Mouse (Mus musculus): ENCODE measurements at regions not wholly inside any gene's neighbourhood (a gene's known extent, or its start where the extent isn't known, plus 50 kb on each side); places are given as distances from the start of the nearest gene placed in this dataset.

GRCm38 (mm10) chr7:93795210-93795609, 715.5 kb downstream of the Fam181b start:
- Histone ChIP-seq H3K9ac (no peak overlapping the region), H3K9me3 (no peaks in the 10 kb centered on the region), H3K36me3 (no peaks in the 10 kb centered on the region), H3K27me3 (no peaks in the 10 kb centered on the region), H3K4me2 (no peak overlapping the region), H3K4me3 (no peak overlapping the region), H3K27ac (no peak overlapping the region), H3K4me1 (no peaks in the 10 kb centered on the region)
- WGBS: 24% methylated on average over 3 of the region's 3 CpGs
- ATAC-seq (ENCODE audit: insufficient number of reproducible peaks, low FRiP score, low TSS enrichment, low read depth): no peak

GRCm38 (mm10) chr7:93835697-93836096, 756.0 kb downstream of the Fam181b start:
- H3K27me3 ChIP-seq: no peaks in the 10 kb centered on the region
- H3K4me3 ChIP-seq: no peak overlapping the region
- H3K9me3 ChIP-seq: no peaks in the 10 kb centered on the region
- no peaks in the 10 kb centered on the region for H3K4me1 ChIP-seq
- H3K4me2 ChIP-seq: no peak overlapping the region
- ATAC-seq (ENCODE audit: insufficient number of reproducible peaks, low FRiP score, low TSS enrichment, low read depth): no peak
- no peak overlapping the region for H3K27ac ChIP-seq
- no peaks in the 10 kb centered on the region for H3K36me3 ChIP-seq
- WGBS: 75% methylated on average over 3 of the region's 3 CpGs
- H3K9ac ChIP-seq: no peak overlapping the region

- Histone ChIP-seq H3K27me3 (no peaks in the 10 kb centered on the region), H3K4me1 (no peaks in the 10 kb centered on the region), H3K36me3 (no peaks in the 10 kb centered on the region), H3K4me3 (no peak overlapping the region), H3K9ac (no peak overlapping the region), H3K27ac (no peak overlapping the region), H3K9me3 (no peaks in the 10 kb centered on the region), H3K4me2 (no peak overlapping the region)
- 89% methylated on average over 2 of the region's 2 CpGs for WGBS
- ATAC-seq (ENCODE audit: insufficient number of reproducible peaks, low FRiP score, low TSS enrichment, low read depth): no peak
These were observed 756.5 kb downstream of the Fam181b start for GRCm38 (mm10) chr7:93836169-93836568.

- H3K4me1 ChIP-seq: no peaks in the 10 kb centered on the region
- WGBS: 65% methylated on average over 6 of the region's 6 CpGs
- no peak for ATAC-seq (ENCODE audit: insufficient number of reproducible peaks, low FRiP score, low TSS enrichment, low read depth)
- no peak overlapping the region for H3K27ac ChIP-seq
- no peak overlapping the region for H3K4me3 ChIP-seq
- H3K9me3 ChIP-seq: no peaks in the 10 kb centered on the region
- no peaks in the 10 kb centered on the region for H3K36me3 ChIP-seq
- no peaks in the 10 kb centered on the region for H3K27me3 ChIP-seq
- H3K9ac ChIP-seq: no peak overlapping the region
- no peak overlapping the region for H3K4me2 ChIP-seq
These were observed 775.4 kb downstream of the Fam181b start for GRCm38 (mm10) chr7:93855025-93855424.

GRCm38 (mm10) chr7:93893701-93894100, 814.0 kb downstream of the Fam181b start:
- H3K4me1 ChIP-seq: no peaks in the 10 kb centered on the region
- H3K4me2 ChIP-seq: no peak overlapping the region
- no peak overlapping the region for H3K27ac ChIP-seq
- H3K9me3 ChIP-seq: no peaks in the 10 kb centered on the region
- H3K27me3 ChIP-seq: no peaks in the 10 kb centered on the region
- no peak for ATAC-seq (ENCODE audit: insufficient number of reproducible peaks, low FRiP score, low TSS enrichment, low read depth)
- H3K36me3 ChIP-seq: no peaks in the 10 kb centered on the region
- no peak overlapping the region for H3K9ac ChIP-seq
- WGBS: 84% methylated on average over 1 of the region's 1 CpGs
- H3K4me3 ChIP-seq: no peak overlapping the region

- Histone ChIP-seq H3K4me2 (no peak overlapping the region), H3K36me3 (no peaks in the 10 kb centered on the region), H3K4me3 (no peak overlapping the region), H3K4me1 (no peaks in the 10 kb centered on the region), H3K9ac (no peak overlapping the region), H3K27me3 (no peaks in the 10 kb centered on the region), H3K27ac (no peak overlapping the region), H3K9me3 (no peaks in the 10 kb centered on the region)
- ATAC-seq (ENCODE audit: insufficient number of reproducible peaks, low FRiP score, low TSS enrichment, low read depth): no peak
These were observed 817.3 kb downstream of the Fam181b start for GRCm38 (mm10) chr7:93896921-93897320.

GRCm38 (mm10) chr7:93902770-93903169, 823.1 kb downstream of the Fam181b start:
- ATAC-seq (ENCODE audit: insufficient number of reproducible peaks, low FRiP score, low TSS enrichment, low read depth): no peak
- Histone ChIP-seq H3K4me3 (no peak overlapping the region), H3K9ac (no peak overlapping the region), H3K27me3 (no peaks in the 10 kb centered on the region), H3K4me1 (no peaks in the 10 kb centered on the region), H3K4me2 (no peak overlapping the region), H3K9me3 (no peaks in the 10 kb centered on the region), H3K36me3 (no peaks in the 10 kb centered on the region), H3K27ac (no peak overlapping the region)
- 75% methylated on average over 2 of the region's 2 CpGs for whole genome bisulfite sequencing

GRCm38 (mm10) chr7:93936925-93937324, 857.3 kb downstream of the Fam181b start:
- no peak overlapping the region for H3K27ac ChIP-seq
- no peaks in the 10 kb centered on the region for H3K36me3 ChIP-seq
- 75% methylated on average over 3 of the region's 3 CpGs for WGBS
- H3K4me2 ChIP-seq: no peak overlapping the region
- ATAC-seq (ENCODE audit: insufficient number of reproducible peaks, low FRiP score, low TSS enrichment, low read depth): no peak
- H3K4me3 ChIP-seq: no peak overlapping the region
- no peak overlapping the region for H3K9ac ChIP-seq
- H3K4me1 ChIP-seq: no peaks in the 10 kb centered on the region
- no peaks in the 10 kb centered on the region for H3K27me3 ChIP-seq
- H3K9me3 ChIP-seq: no peaks in the 10 kb centered on the region

GRCm38 (mm10) chr7:93982103-93982502, 902.4 kb downstream of the Fam181b start:
- Histone ChIP-seq H3K4me2 (no peak overlapping the region), H3K4me1 (no peaks in the 10 kb centered on the region), H3K4me3 (no peak overlapping the region), H3K36me3 (no peaks in the 10 kb centered on the region), H3K27ac (no peak overlapping the region), H3K9me3 (no peaks in the 10 kb centered on the region), H3K27me3 (no peaks in the 10 kb centered on the region), H3K9ac (no peak overlapping the region)
- 61% methylated on average over 3 of the region's 3 CpGs for WGBS
- no peak for ATAC-seq (ENCODE audit: insufficient number of reproducible peaks, low FRiP score, low TSS enrichment, low read depth)

- WGBS: 78% methylated on average over 1 of the region's 1 CpGs
- no peak overlapping the region for H3K4me2 ChIP-seq
- no peak overlapping the region for H3K27ac ChIP-seq
- no peak for ATAC-seq (ENCODE audit: insufficient number of reproducible peaks, low FRiP score, low TSS enrichment, low read depth)
- no peaks in the 10 kb centered on the region for H3K4me1 ChIP-seq
- H3K36me3 ChIP-seq: no peaks in the 10 kb centered on the region
- no peaks in the 10 kb centered on the region for H3K27me3 ChIP-seq
- H3K9ac ChIP-seq: no peak overlapping the region
- H3K9me3 ChIP-seq: no peaks in the 10 kb centered on the region
- no peak overlapping the region for H3K4me3 ChIP-seq
These were observed 923.1 kb downstream of the Fam181b start for GRCm38 (mm10) chr7:94002780-94003179.

- Histone ChIP-seq H3K4me3 (peak overlapping the region; percentile 10; the same call in 1 of the 2 replicates), H3K4me2 (0 out of 2 replicates have a peak overlapping the region, but pooled peaks have one; percentile 3), H3K9me3 (no peaks in the 10 kb centered on the region), H3K4me1 (no peaks in the 10 kb centered on the region), H3K27me3 (no peaks in the 10 kb centered on the region), H3K27ac (0 out of 2 replicates have a peak overlapping the region, but pooled peaks have one; percentile 27), H3K36me3 (no peaks in the 10 kb centered on the region), H3K9ac (no peak overlapping the region)
- WGBS: 21% methylated on average over 11 of the region's 11 CpGs
- no peak for ATAC-seq (ENCODE audit: insufficient number of reproducible peaks, low FRiP score, low TSS enrichment, low read depth)
These were observed 962.9 kb downstream of the Fam181b start for GRCm38 (mm10) chr7:94042466-94043030.

GRCm38 (mm10) chr7:94045428-94045827, 965.8 kb downstream of the Fam181b start:
- Histone ChIP-seq H3K27ac (no peak overlapping the region), H3K4me1 (no peaks in the 10 kb centered on the region), H3K9me3 (no peaks in the 10 kb centered on the region), H3K27me3 (no peaks in the 10 kb centered on the region), H3K4me3 (no peak overlapping the region), H3K4me2 (no peak overlapping the region), H3K9ac (no peak overlapping the region), H3K36me3 (no peaks in the 10 kb centered on the region)
- WGBS: 46% methylated on average over 2 of the region's 2 CpGs
- ATAC-seq (ENCODE audit: insufficient number of reproducible peaks, low FRiP score, low TSS enrichment, low read depth): no peak

GRCm38 (mm10) chr7:94046029-94046428, 966.4 kb downstream of the Fam181b start:
- Histone ChIP-seq H3K4me1 (no peaks in the 10 kb centered on the region), H3K27ac (no peak overlapping the region), H3K9ac (no peak overlapping the region), H3K36me3 (no peaks in the 10 kb centered on the region), H3K4me2 (no peak overlapping the region), H3K9me3 (no peaks in the 10 kb centered on the region), H3K27me3 (no peaks in the 10 kb centered on the region), H3K4me3 (no peak overlapping the region)
- ATAC-seq (ENCODE audit: insufficient number of reproducible peaks, low FRiP score, low TSS enrichment, low read depth): no peak
- WGBS: 25% methylated on average over 1 of the region's 1 CpGs

Measured in limb, embryonic 15.5 days (tissue).